Comparison of ENCODE assay signal across 28 mouse cellular contexts in the genomic region with DNA sequence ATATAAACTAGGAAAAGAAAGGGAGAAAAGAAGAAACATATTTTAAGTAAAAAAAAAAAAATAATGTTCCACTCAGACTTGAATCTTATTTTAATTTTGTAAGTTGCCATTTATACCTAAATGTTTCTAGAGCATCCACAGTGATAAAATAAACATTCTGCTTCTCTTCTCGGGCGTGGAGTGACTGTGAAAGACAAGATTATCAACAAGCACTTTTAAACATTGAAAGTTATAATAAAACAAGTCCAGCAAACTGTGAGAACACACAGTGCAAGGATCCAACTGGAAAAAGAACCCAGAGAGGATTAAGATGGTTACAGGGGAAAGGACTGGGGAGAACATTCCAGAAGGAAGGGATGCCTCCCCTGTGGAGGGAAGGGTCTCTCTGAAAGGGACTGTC.
DNase-seq lines count a peak whose midpoint lies in the region; ATAC-seq lines count a peak whose summit lies in the region.
"Had no signal": no experiment of that assay in that cellular context is flagged by ENCODE, and none has a peak within 500 bp of the region (broad histone marks: within the 10 kb centered on the region; RNA-seq: fewer than 3 reads in every experiment).

No protein-coding gene starts in this region.

- H3K27me3 ChIP-seq in intestine, embryonic 15.5 days (replicated peaks), result no peaks in the 10 kb centered on the region
- H3K27me3 ChIP-seq: CH12.LX; embryonic facial prominence, embryonic 13.5 days; embryonic facial prominence, embryonic 15.5 days; forebrain, embryonic 12.5 days had no signal

- no peak for DNase-seq in frontal cortex, postnatal 10 days (ENCODE audit: low spot score in 2 of 2)
- DNase-seq in right cerebral cortex, adult 18-20 months, result peak; percentile 1
- no peak for DNase-seq in right cerebral cortex, postnatal 36 days (ENCODE audit: low spot score in 2 of 2)
- DNase-seq: adrenal gland, adult 8-10 months; adrenal gland, postnatal 14 days; adrenal gland, postnatal 36 days; B cell, adult 2 months; cerebellum, adult 11 months; cerebellum, adult 18-20 months; cerebellum, adult 8-10 months; cerebellum, adult 9-11 months; cerebellum, postnatal 14 days; cerebellum, postnatal 36 days; embryo, embryonic 11 days had no signal

- ATAC-seq in frontal cortex, adult (ENCODE audit: low TSS enrichment), result peak; percentile 80
- no peak for ATAC-seq in intestine, embryonic 15.5 days
- ATAC-seq: activated CD4-positive, CD25-positive, alpha-beta regulatory T cell, adult 4 months; CD4-positive, CD25-positive, alpha-beta regulatory T cell, adult 4 months; forebrain, embryonic 14.5 days; forebrain, embryonic 16.5 days; Patski had no signal

- WGBS in intestine, embryonic 15.5 days, result 29% methylated on average over 2 of the region's 2 CpGs

- no peaks in the 10 kb centered on the region for H3K9me3 ChIP-seq in intestine, embryonic 15.5 days
- H3K9me3 ChIP-seq: embryonic facial prominence, embryonic 13.5 days; embryonic facial prominence, embryonic 15.5 days; forebrain, embryonic 10.5 days; forebrain, embryonic 12.5 days had no signal

- no peak overlapping the region for H3K9ac ChIP-seq in intestine, embryonic 15.5 days
- H3K9ac ChIP-seq: embryonic facial prominence, embryonic 13.5 days; embryonic facial prominence, embryonic 15.5 days; forebrain, embryonic 12.5 days had no signal

- H3K4me2 ChIP-seq in intestine, embryonic 15.5 days (replicated peaks), result no peak overlapping the region
- H3K4me2 ChIP-seq: embryonic facial prominence, embryonic 13.5 days; embryonic facial prominence, embryonic 15.5 days; forebrain, embryonic 12.5 days had no signal

- no peak overlapping the region for H3K4me3 ChIP-seq in intestine, embryonic 15.5 days (replicated peaks)
- H3K4me3 ChIP-seq: embryonic facial prominence, embryonic 13.5 days; embryonic facial prominence, embryonic 15.5 days; erythroblast, embryonic 14.5 days; forebrain, embryonic 10.5 days; forebrain, embryonic 12.5 days had no signal

- no peaks in the 10 kb centered on the region for H3K36me3 ChIP-seq in intestine, embryonic 15.5 days
- H3K36me3 ChIP-seq: embryonic facial prominence, embryonic 13.5 days; embryonic facial prominence, embryonic 15.5 days; forebrain, embryonic 10.5 days; forebrain, embryonic 12.5 days; G1E had no signal

- H3K4me1 ChIP-seq in intestine, embryonic 15.5 days (replicated peaks), result no peaks in the 10 kb centered on the region
- H3K4me1 ChIP-seq: embryonic facial prominence, embryonic 13.5 days; embryonic facial prominence, embryonic 15.5 days; forebrain, embryonic 10.5 days; forebrain, embryonic 12.5 days had no signal

- no peak overlapping the region for H3K27ac ChIP-seq in intestine, embryonic 15.5 days
- H3K27ac ChIP-seq: embryonic facial prominence, embryonic 13.5 days; embryonic facial prominence, embryonic 15.5 days; forebrain, embryonic 10.5 days; forebrain, embryonic 12.5 days had no signal
